ENCODE assay signal across 20 mouse cellular contexts in genomic region chr6:145284286-145284685, GRCm38 (mm10). TPM values are rescaled to one million over a fixed set of nuclear protein-coding genes. Genes with fewer than 3 reads are reported as not detected.
DNase-seq lines count a peak whose midpoint lies in the region; ATAC-seq lines count a peak whose summit lies in the region.
"Had no signal": no experiment of that assay in that cellular context is flagged by ENCODE, and none has a peak within 500 bp of the region (broad histone marks: within the 10 kb centered on the region; RNA-seq: fewer than 3 reads in every experiment).

No protein-coding gene starts in this region.

- DNase-seq in thymus, postnatal 4 days: peak; percentile 51
- no peak for DNase-seq in thymus, postnatal 10 days (ENCODE audit: low spot score in 2 of 2)
- DNase-seq in naive thymus-derived CD4-positive, alpha-beta T cell, adult 2 months (ENCODE audit: low read depth): peak; percentile 81
- DNase-seq in right cerebral cortex, postnatal 25 days: no peak
- no peak for DNase-seq in cerebellum, adult 18-20 months
- DNase-seq: adrenal gland, adult 8-10 months; adrenal gland, postnatal 25 days; cerebellum, adult 11-12 months; cerebellum, adult 9-10 months; cerebellum, postnatal 14 days; gastrocnemius, postnatal 10 days; gastrocnemius, postnatal 36 days; heart, postnatal 10 days; heart, postnatal 36 days had no signal

- peak; percentile 43 for ATAC-seq in CD4-positive, CD25-positive, alpha-beta regulatory T cell, adult 4 months
- ATAC-seq: activated CD4-positive, CD25-positive, alpha-beta regulatory T cell, adult 4 months; forebrain, embryonic 13.5 days; forebrain, embryonic 16.5 days; hindbrain, embryonic 16.5 days; inflammation-experienced regulatory T-cells, adult 6 months had no signal

RNA-seq across cellular contexts. Expression of gene Kras, which starts 34.2 kb away (rescaled TPM):
- polyA plus RNA-seq in CD4-positive, CD25-positive, alpha-beta regulatory T cell, adult 4 months (2017; shearing (Covaris generic)): 10 to 100 TPM; 18.3 to 35.8 TPM

Comparison
In these comparisons a context has a peak if more than half of its experiments do, and no peak if none do; other contexts are left out.
1. DNase-seq: peak in thymus, postnatal 4 days (single experiment) and naive thymus-derived CD4-positive, alpha-beta T cell, adult 2 months (single experiment); none in thymus, postnatal 10 days (0 of 2), right cerebral cortex, postnatal 25 days (single experiment) and cerebellum, adult 18-20 months (0 of 2).